In the genomic region with DNA sequence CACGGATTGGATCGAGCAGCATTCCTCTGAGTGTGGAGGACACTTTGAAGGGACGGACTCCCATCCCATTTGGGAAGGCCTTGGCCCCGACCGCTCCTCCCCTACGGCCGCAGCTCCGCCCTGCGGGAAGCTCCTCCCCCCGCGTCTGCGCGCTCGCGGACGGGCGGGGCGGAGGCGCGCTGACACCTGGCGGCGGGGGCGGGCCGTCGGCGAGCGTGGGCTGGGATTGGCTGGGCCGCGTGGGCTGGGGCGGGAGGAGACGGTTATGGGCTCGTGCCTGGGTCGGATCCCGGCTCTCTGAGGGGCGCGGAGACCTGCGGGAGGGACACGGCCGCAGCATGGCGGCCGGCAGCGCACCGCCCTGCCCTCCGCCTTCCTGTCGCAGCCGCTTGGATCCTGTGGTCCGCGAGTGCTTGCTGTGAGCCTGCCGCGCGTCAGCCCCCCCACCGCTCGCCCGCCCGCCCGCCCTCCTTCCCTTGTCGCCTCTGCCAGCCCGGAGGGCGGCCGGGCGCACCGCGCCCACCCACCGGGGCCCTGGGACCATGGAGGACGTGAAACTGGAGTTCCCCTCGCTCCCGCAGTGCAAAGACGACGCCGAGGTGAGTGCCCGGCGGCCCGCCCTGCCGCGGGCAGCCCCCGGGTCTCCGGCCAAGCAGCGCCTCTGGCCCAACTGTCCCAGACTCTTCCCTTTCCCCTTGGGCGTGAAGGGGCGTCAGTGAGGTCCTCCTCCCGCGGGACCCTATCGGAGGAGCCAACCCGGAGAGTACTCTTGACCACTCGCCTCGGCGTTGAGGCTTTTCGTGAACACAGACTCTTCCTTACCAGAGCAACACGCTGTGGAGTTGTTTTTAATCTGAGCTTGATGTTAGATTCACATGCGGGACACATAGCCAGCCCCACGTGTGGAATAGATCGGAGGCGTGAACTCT, we compare ENCODE assay signal across 7 mouse cellular contexts. TPM values are rescaled to one million over a fixed set of nuclear protein-coding genes. Genes with fewer than 3 reads are reported as not detected.
A peak's percentile ranks its signal among the peaks of the same experiment; 100 is the strongest.
DNase-seq lines count a peak whose midpoint lies in the region; ATAC-seq lines count a peak whose summit lies in the region.

A gene (plus strand): TSS at position 163 of the 929 bp plus-strand sequence.

- H3K27ac ChIP-seq in embryonic facial prominence, embryonic 10.5 days (replicated peaks), result peak within 1 kb of the TSS; percentile 90
- peak within 1 kb of the TSS; percentile 89 for H3K27ac ChIP-seq in limb, embryonic 10.5 days
- H3K27ac ChIP-seq in midbrain, embryonic 13.5 days, result peak within 1 kb of the TSS; percentile 75

- peaks cover 21% of the 10 kb centered on the region for H3K4me1 ChIP-seq in embryonic facial prominence, embryonic 10.5 days
- H3K4me1 ChIP-seq in limb, embryonic 10.5 days, result peaks cover 13% of the 10 kb centered on the region
- peaks cover 12% of the 10 kb centered on the region for H3K4me1 ChIP-seq in midbrain, embryonic 13.5 days (replicated peaks)

- peak; percentile 98 for ATAC-seq in granulocyte monocyte progenitor cell, adult 5-6 weeks (replicated peaks; ENCODE audit: poor library complexity, severe bottlenecking)
- ATAC-seq in midbrain, embryonic 13.5 days, result peak; percentile 99

- H3K4me2 ChIP-seq in midbrain, embryonic 13.5 days (replicated peaks), result peak within 1 kb of the TSS; percentile 73

- H3K36me3 ChIP-seq in embryonic facial prominence, embryonic 10.5 days (replicated peaks), result peaks cover 47% of the 10 kb centered on the region
- H3K36me3 ChIP-seq in limb, embryonic 10.5 days, result peaks cover 48% of the 10 kb centered on the region
- peaks cover 19% of the 10 kb centered on the region for H3K36me3 ChIP-seq in midbrain, embryonic 13.5 days

- DNase-seq in adrenal gland, postnatal 10 days, result peak; percentile 99
- peak; percentile 98 for DNase-seq in embryonic facial prominence, embryonic 10.5 days (ENCODE audit: low spot score)
- peak; percentile 94 for DNase-seq in kidney, adult 11 months
- peak; percentile 97 for DNase-seq in limb, embryonic 10.5 days (ENCODE audit: low spot score)
- DNase-seq in spleen, adult 12 weeks (ENCODE audit: low spot score), result peak; percentile 93

- H3K9me3 ChIP-seq in embryonic facial prominence, embryonic 10.5 days, result no peaks in the 10 kb centered on the region
- no peaks in the 10 kb centered on the region for H3K9me3 ChIP-seq in limb, embryonic 10.5 days (replicated peaks)
- no peaks in the 10 kb centered on the region for H3K9me3 ChIP-seq in midbrain, embryonic 13.5 days

- peak within 1 kb of the TSS; percentile 81 for H3K9ac ChIP-seq in midbrain, embryonic 13.5 days (replicated peaks)

- H3K4me3 ChIP-seq in embryonic facial prominence, embryonic 10.5 days, result peak within 1 kb of the TSS; percentile 63
- peak within 1 kb of the TSS; percentile 87 for H3K4me3 ChIP-seq in limb, embryonic 10.5 days
- H3K4me3 ChIP-seq in midbrain, embryonic 13.5 days (replicated peaks), result peak within 1 kb of the TSS; percentile 79

- WGBS in embryonic facial prominence, embryonic 10.5 days, result under 1% methylated on average over 93 of the region's 93 CpGs
- under 1% methylated on average over 69 of the region's 93 CpGs for WGBS in limb, embryonic 10.5 days
- WGBS in midbrain, embryonic 13.5 days, result under 1% methylated on average over 56 of the region's 93 CpGs

- no peaks in the 10 kb centered on the region for H3K27me3 ChIP-seq in embryonic facial prominence, embryonic 10.5 days (replicated peaks; ENCODE audit: low read depth, poor library complexity, severe bottlenecking)
- no peaks in the 10 kb centered on the region for H3K27me3 ChIP-seq in limb, embryonic 10.5 days (ENCODE audit: low read depth, poor library complexity, severe bottlenecking)
- H3K27me3 ChIP-seq in midbrain, embryonic 13.5 days, result no peaks in the 10 kb centered on the region

RNA-seq across cellular contexts. Expression of the gene that starts here (rescaled TPM):
- 10 to 100 TPM; 29.8 to 41.3 TPM for total RNA-seq in adrenal gland, postnatal 10 days (2021)
- polyA plus RNA-seq in embryonic facial prominence, embryonic 10.5 days (2016; fragmentation: Nextera tagmentation; extraction: Ambion mirVana), result 41.3 and 49.3 TPM in 2 replicates
- total RNA-seq in granulocyte monocyte progenitor cell, adult 5-6 weeks (2014; fragmentation: Nextera tagmentation), result 26.8 and 30.6 TPM in 2 replicates
- total RNA-seq in granulocyte monocyte progenitor cell, adult 5-6 weeks (2017), result 13.2 and 16.7 TPM in 2 replicates
- 38.7 and 46.9 TPM in 2 replicates for polyA plus RNA-seq in limb, embryonic 10.5 days (2016; fragmentation: Nextera tagmentation; extraction: Ambion mirVana)
- polyA plus RNA-seq in midbrain, embryonic 13.5 days (2015; fragmentation: Nextera tagmentation; extraction: Ambion mirVana), result 52.6 and 54.7 TPM in 2 replicates

Comparison
In these comparisons a context has a peak if more than half of its experiments do, and no peak if none do; other contexts are left out.
1. Peak in every context shown above with its lines: DNase-seq, ATAC-seq, H3K4me3 ChIP-seq and H3K27ac ChIP-seq.